Mouse (Mus musculus) hindbrain, postnatal 0 days (tissue): ENCODE results near the gene Akt1s1. TPM values are rescaled to one million over a fixed set of nuclear protein-coding genes. Genes with fewer than 3 reads are reported as not detected.

ENCODE experiments used
- ATAC-seq: fragments of 200-750 bp; cut with Nextera tagmentation; 2 replicates; pipeline ENCODE4 v1.8.0; 2017; ENCODE audit warnings: mild to moderate bottlenecking, moderate TSS enrichment, moderate library complexity
- DNase-seq: peaks from one replicate; pipeline ENCODE4 v3.0.0-alpha.2; 2015; ENCODE audit warnings: low spot score
- H3K27ac ChIP-seq: fragments of 300-500 bp; sonication (generic); 2 replicates; pipeline ENCODE4 v1.5.1; 2014; ENCODE audit warnings: mild to moderate bottlenecking
- H3K27me3 ChIP-seq: fragments of 300-500 bp; sonication (generic); 2 replicates; pipeline ENCODE4 v1.6.1; 2014; ENCODE audit warnings: low read length, mixed read lengths; ENCODE audit not compliant: insufficient read depth
- H3K36me3 ChIP-seq: fragments of 300-500 bp; sonication (generic); 2 replicates; pipeline ENCODE4 v1.6.1; 2014; ENCODE audit warnings: low read length, mixed read lengths; ENCODE audit not compliant: insufficient read depth
- H3K4me1 ChIP-seq: fragments of 300-500 bp; sonication (generic); 2 replicates; pipeline ENCODE4 v1.6.1; 2014; ENCODE audit warnings: antibody characterized with exemption, low read length, mixed read lengths; ENCODE audit not compliant: insufficient read depth
- H3K4me2 ChIP-seq: fragments of 300-500 bp; sonication (generic); 2 replicates; pipeline ENCODE4 v1.6.1; 2014; ENCODE audit warnings: low read depth, mild to moderate bottlenecking, low read length, moderate library complexity, mixed read lengths
- H3K4me3 ChIP-seq: fragments of 300-500 bp; sonication (generic); 2 replicates; pipeline ENCODE4 v1.5.1; 2014; ENCODE audit warnings: low read length
- H3K9ac ChIP-seq: fragments of 300-500 bp; sonication (generic); replicated peaks from 2 replicates; pipeline ENCODE4 v1.6.1; 2014; ENCODE audit warnings: mild to moderate bottlenecking, low read length, moderate library complexity, mixed read lengths
- H3K9me3 ChIP-seq: fragments of 300-500 bp; sonication (generic); 2 replicates; pipeline ENCODE4 v1.6.1; 2016; ENCODE audit warnings: low read length, mixed read lengths
- CTCF ChIP-seq: IDR thresholded peaks from 2 replicates; pipeline ENCODE4 v1.5.1; 2016; ENCODE audit warnings: antibody characterized with exemption, control low read depth, low read depth
- WGBS: fragments of 180-500 bp; shearing (Covaris S2); extraction: QIAGEN DNeasy Blood & Tissue Kit; methylation state at CpG from one replicate; pipeline ENCODE4 v1.1.7; 2014; 5-methylcytosine and 5-hydroxymethylcytosine counted together
- polyA plus RNA-seq: library from polyadenylated mRNA; unstranded; fragments of >200 nt; fragmentation: Nextera tagmentation; extraction: Ambion mirVana; gene quantifications from 2 replicates; pipeline ENCODE4 v1.2.1, GENCODE M21; 2015
- total RNA-seq: library from RNA; depleted of rRNA; stranded (reverse); fragments of >200 nt; gene quantifications from 2 replicates; pipeline ENCODE4 v1.2.3, GENCODE M21; 2014

Gene Akt1s1
- total and polyA plus RNA-seq, 2 experiments from 2014 or later: 94.3 to 136 TPM

- no peak overlapping the region for H3K9ac ChIP-seq
- DNase-seq (no peak), ATAC-seq (no peak)
- no peaks in the 10 kb centered on the region for H3K36me3 ChIP-seq
- H3K4me2 ChIP-seq: no peak overlapping the region
- TF ChIP-seq CTCF: no peak
- H3K4me3 ChIP-seq: no peak overlapping the region
- H3K27me3 ChIP-seq: no peaks in the 10 kb centered on the region
- no peak overlapping the region for H3K27ac ChIP-seq
- peaks cover 21% of the 10 kb centered on the region for H3K4me1 ChIP-seq
- H3K9me3 ChIP-seq: no peaks in the 10 kb centered on the region
- 95% methylated on average over 3 of the region's 3 CpGs for WGBS
Observed at GRCm38 (mm10) chr7:44813985-44814384, 34.8 kb upstream of the Akt1s1 start.

DNA sequence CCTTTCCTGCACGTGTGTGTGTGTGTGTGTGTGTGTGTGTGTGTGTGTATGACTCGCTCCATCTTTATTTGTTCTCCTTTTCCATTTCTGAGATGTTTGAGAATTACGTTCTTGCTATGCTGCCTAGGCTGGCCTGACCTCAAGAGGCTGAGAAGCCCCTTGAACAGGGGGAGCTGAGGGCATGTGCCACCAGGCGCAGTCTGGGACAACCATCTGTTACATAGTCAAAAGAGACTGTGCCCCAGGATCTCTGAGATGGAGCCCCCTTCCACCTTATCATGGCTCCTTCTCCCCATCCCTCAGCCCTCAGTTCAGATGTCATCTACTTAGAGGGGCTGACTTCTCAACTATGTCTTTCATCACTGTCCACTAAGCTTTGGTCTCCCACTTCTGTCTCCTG lies 34.4 kb upstream of the Akt1s1 start:
- Histone ChIP-seq H3K36me3 (no peaks in the 10 kb centered on the region), H3K4me1 (peaks cover 23% of the 10 kb centered on the region), H3K9me3 (no peaks in the 10 kb centered on the region), H3K4me2 (no peak overlapping the region), H3K4me3 (no peak overlapping the region), H3K27ac (no peak overlapping the region), H3K9ac (no peak overlapping the region), H3K27me3 (no peaks in the 10 kb centered on the region)
- no peak for TF ChIP-seq CTCF
- WGBS: 92% methylated on average over 4 of the region's 4 CpGs
- DNase-seq (no peak), ATAC-seq (no peak)

- DNase-seq (no peak), ATAC-seq (no peak)
- no peaks in the 10 kb centered on the region for H3K36me3 ChIP-seq
- TF ChIP-seq CTCF: no peak
- no peaks in the 10 kb centered on the region for H3K27me3 ChIP-seq
- H3K9me3 ChIP-seq: no peaks in the 10 kb centered on the region
- H3K4me3 ChIP-seq: peak overlapping the region; percentile 85
- H3K9ac ChIP-seq: no peak overlapping the region
- H3K27ac ChIP-seq: 0 out of 2 replicates have a peak overlapping the region, but pooled peaks have one; percentile 94
- H3K4me1 ChIP-seq: peaks cover 23% of the 10 kb centered on the region
- H3K4me2 ChIP-seq: peak overlapping the region; percentile 87
- WGBS: 24% methylated on average over 14 of the region's 14 CpGs
Observed at GRCm38 (mm10) chr7:44814952-44815553, 33.7 kb upstream of the Akt1s1 start.

GRCm38 (mm10) chr7:44815721-44816469 lies 32.9 kb upstream of the Akt1s1 start, which contains the start of the genes Nup62 and Il4i1:
TSS of gene Nup62 (plus strand) at chr7:44816088.
TSS of gene Il4i1 (plus strand) at chr7:44816387.
- peak; percentile 95 for ATAC-seq
- Histone ChIP-seq H3K27me3 (no peaks in the 10 kb centered on the region), H3K9ac (peak within 1 kb of the TSS; percentile 93)

GRCm38 (mm10) chr7:44816470-44817021 lies 32.2 kb upstream of the Akt1s1 start, which contains the start of gene Atf5:
TSS of gene Atf5 (minus strand) at chr7:44816658.
- peak within 1 kb of the TSS; percentile 94 for H3K27ac ChIP-seq
- H3K4me2 ChIP-seq: peak within 1 kb of the TSS; percentile 87
- no peaks in the 10 kb centered on the region for H3K36me3 ChIP-seq
- peak within 1 kb of the TSS; percentile 93 for H3K9ac ChIP-seq
- no peak for TF ChIP-seq CTCF
- ATAC-seq: peak; percentile 36
- peaks cover 23% of the 10 kb centered on the region for H3K4me1 ChIP-seq
- H3K4me3 ChIP-seq: peak within 1 kb of the TSS; percentile 85
- no peaks in the 10 kb centered on the region for H3K27me3 ChIP-seq
- WGBS: under 1% methylated on average over 38 of the region's 57 CpGs
- peak; percentile 72 for DNase-seq
- no peaks in the 10 kb centered on the region for H3K9me3 ChIP-seq

More at GRCm38 (mm10) chr7:44815721-44816469, 32.9 kb upstream of the Akt1s1 start, which contains the start of the genes Nup62 and Il4i1:
- DNase-seq: peak; percentile 100
- H3K4me1 ChIP-seq: peaks cover 23% of the 10 kb centered on the region
- H3K36me3 ChIP-seq: no peaks in the 10 kb centered on the region
- 0 out of 2 replicates have a peak, but pooled peaks have one; percentile 5 for TF ChIP-seq CTCF
- no peaks in the 10 kb centered on the region for H3K9me3 ChIP-seq
- H3K27ac ChIP-seq: peak within 1 kb of the TSS; percentile 94
- H3K4me3 ChIP-seq: peak within 1 kb of the TSS; percentile 85
- H3K4me2 ChIP-seq: peak within 1 kb of the TSS; percentile 87
- under 1% methylated on average over 58 of the region's 62 CpGs for WGBS

DNA sequence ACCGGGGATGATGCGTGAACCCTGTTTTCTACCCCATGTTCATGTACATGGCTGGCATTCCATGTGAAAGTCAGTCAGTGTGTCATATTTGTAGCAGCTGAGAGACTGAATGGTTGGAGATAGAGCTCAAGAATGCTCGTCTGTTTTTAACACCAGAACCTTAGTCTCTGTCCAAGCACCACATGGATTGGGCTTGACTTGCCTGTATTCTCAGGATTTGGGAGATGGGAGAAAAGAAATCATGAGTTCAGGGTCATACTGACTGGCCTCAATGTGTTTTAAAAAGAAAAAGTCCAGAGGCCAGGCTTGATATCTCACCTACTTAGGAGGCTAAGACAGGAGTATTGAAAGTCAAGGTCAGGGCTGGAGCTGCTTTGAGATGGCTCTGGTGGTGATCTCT lies 31.4 kb upstream of the Akt1s1 start:
- Histone ChIP-seq H3K9me3 (no peaks in the 10 kb centered on the region), H3K4me2 (peak overlapping the region; percentile 87), H3K4me1 (peaks cover 23% of the 10 kb centered on the region), H3K36me3 (no peaks in the 10 kb centered on the region), H3K27ac (no peak overlapping the region), H3K27me3 (no peaks in the 10 kb centered on the region), H3K9ac (peak overlapping the region; percentile 93), H3K4me3 (peak overlapping the region; percentile 85)
- 34% methylated on average over 3 of the region's 3 CpGs for WGBS
- ATAC-seq (no peak), DNase-seq (no peak)
- no peak for TF ChIP-seq CTCF
